Mouse (Mus musculus) limb, embryonic 14.5 days (tissue): Measurements from ENCODE around the gene Vps26b. TPM values are rescaled to one million over a fixed set of nuclear protein-coding genes. Genes with fewer than 3 reads are reported as not detected.
A peak's percentile ranks its signal among the peaks of the same experiment; 100 is the strongest.

Source experiments
- ATAC-seq: fragments of 200-750 bp; cut with Nextera tagmentation; 2 replicates; pipeline ENCODE4 v1.8.0; 2017; ENCODE audit warnings: low read depth, moderate number of reproducible peaks, moderate TSS enrichment; ENCODE audit not compliant: low FRiP score
- DNase-seq: peaks from one replicate; pipeline ENCODE4 v3.0.0-alpha.2; 2015; ENCODE audit warnings: low spot score
- H3K27ac ChIP-seq: fragments of 300-500 bp; sonication (generic); replicated peaks from 2 replicates; pipeline ENCODE4 v1.5.1; 2014; ENCODE audit warnings: low read depth, mild to moderate bottlenecking, low read length, moderate library complexity, mixed read lengths
- H3K27me3 ChIP-seq: fragments of 300-500 bp; sonication (generic); 2 replicates; pipeline ENCODE4 v1.6.1; 2014; ENCODE audit warnings: low read length, mixed read lengths; ENCODE audit not compliant: control insufficient read depth, insufficient read depth
- H3K36me3 ChIP-seq: fragments of 300-500 bp; sonication (generic); 2 replicates; pipeline ENCODE4 v1.6.1; 2014; ENCODE audit warnings: mild to moderate bottlenecking, low read length, moderate library complexity, mixed read lengths; ENCODE audit not compliant: control insufficient read depth, insufficient read depth
- H3K4me1 ChIP-seq: fragments of 300-500 bp; sonication (generic); 2 replicates; pipeline ENCODE4 v1.6.1; 2014; ENCODE audit warnings: antibody characterized with exemption, low read length, mixed read lengths; ENCODE audit not compliant: control insufficient read depth, insufficient read depth
- H3K4me2 ChIP-seq: fragments of 300-500 bp; sonication (generic); replicated peaks from 2 replicates; pipeline ENCODE4 v1.6.1; 2014; ENCODE audit warnings: low read depth, mild to moderate bottlenecking, low read length, moderate library complexity; ENCODE audit not compliant: severe bottlenecking
- H3K4me3 ChIP-seq: fragments of 300-500 bp; sonication (generic); replicated peaks from 2 replicates; pipeline ENCODE4 v1.5.1; 2014; ENCODE audit warnings: low read length
- H3K9ac ChIP-seq: fragments of 300-500 bp; sonication (generic); 2 replicates; pipeline ENCODE4 v1.6.1; 2014; ENCODE audit warnings: mild to moderate bottlenecking, low read depth, low read length, moderate library complexity; ENCODE audit not compliant: severe bottlenecking
- H3K9me3 ChIP-seq: fragments of 300-500 bp; sonication (generic); 2 replicates; pipeline ENCODE4 v1.6.1; 2016; ENCODE audit warnings: low read length; ENCODE audit not compliant: control insufficient read depth
- POLR2A ChIP-seq: fragments of 200-500 bp; IDR thresholded peaks from 2 replicates; pipeline ENCODE4 v1.8.0; 2012; ENCODE audit warnings: inconsistent platforms, mild to moderate bottlenecking, moderate library complexity, borderline replicate concordance; ENCODE audit not compliant: insufficient read depth, insufficient read length; ENCODE audit errors: extremely low read depth
- WGBS: fragments of 180-500 bp; shearing (Covaris S2); extraction: QIAGEN DNeasy Blood & Tissue Kit; methylation state at CpG from one replicate; pipeline ENCODE4 v1.1.7; 2014; 5-methylcytosine and 5-hydroxymethylcytosine counted together
- polyA plus RNA-seq, 2 experiments: library from polyadenylated mRNA; depleted of rRNA in 1 of 2; stranded (reverse) in 1 of 2; unstranded in 1 of 2; fragments of >200 nt; fragmentation: Nextera tagmentation in 1 of 2; extraction: Ambion mirVana in 1 of 2; gene quantifications; 2 replicates each; pipeline versions ENCODE4 v1.2.1 to v1.2.3; 2012 to 2014

Vps26b gene
- polyA plus RNA-seq, 2 experiments = 40.3 to 44.2 TPM

DNA sequence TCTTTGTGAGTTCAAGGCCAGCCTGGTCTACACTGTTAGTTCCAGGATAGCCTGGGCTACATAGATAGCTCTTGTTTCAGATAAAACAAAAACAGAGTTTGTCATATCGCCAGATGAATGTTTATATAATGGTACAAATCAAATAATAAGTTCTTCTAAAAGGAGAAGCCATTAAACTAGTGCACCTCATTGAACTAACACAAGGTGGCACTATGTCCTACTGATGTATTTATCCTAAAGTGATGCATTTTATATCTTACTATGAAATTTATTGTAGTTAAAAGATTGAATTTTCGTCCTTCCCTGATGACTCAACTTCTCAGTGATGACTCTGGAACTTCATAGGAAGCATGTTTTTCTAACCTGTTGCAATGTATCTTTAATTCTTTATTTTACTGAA is 19.6 kb upstream of the Vps26b start:
- Histone ChIP-seq H3K4me1 (no peaks in the 10 kb centered on the region), H3K9ac (no peak overlapping the region), H3K27me3 (no peaks in the 10 kb centered on the region), H3K4me3 (no peak overlapping the region), H3K36me3 (peaks cover 79% of the 10 kb centered on the region), H3K27ac (no peak overlapping the region), H3K4me2 (no peak overlapping the region), H3K9me3 (no peaks in the 10 kb centered on the region)
- 93% methylated on average over 2 of the region's 2 CpGs for WGBS
- ATAC-seq = no peak
- TF ChIP-seq POLR2A = no peak
- DNase-seq = no peak

DNA sequence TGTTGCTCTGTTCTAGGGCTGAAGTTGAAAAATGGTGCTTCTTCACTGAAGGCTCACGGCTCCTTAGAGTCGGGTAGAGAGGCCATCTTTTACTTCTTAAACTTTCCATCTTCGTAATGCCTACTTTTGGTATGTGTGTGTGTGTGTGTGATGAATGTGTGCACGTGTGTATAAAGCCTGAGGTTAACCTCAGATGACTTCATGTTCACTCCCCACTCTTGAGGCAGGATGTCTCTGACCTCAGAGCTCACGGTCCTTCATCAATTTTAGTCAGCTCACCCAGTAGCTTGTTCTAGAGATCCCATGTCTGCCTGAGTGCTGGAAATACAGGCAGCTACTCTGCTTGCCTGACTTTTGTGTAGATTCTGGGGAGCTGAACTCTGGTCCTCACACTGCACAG is 14.0 kb upstream of the Vps26b start:
- Histone ChIP-seq H3K9me3 (no peaks in the 10 kb centered on the region), H3K4me3 (no peak overlapping the region), H3K27ac (no peak overlapping the region), H3K4me1 (no peaks in the 10 kb centered on the region), H3K9ac (no peak overlapping the region), H3K36me3 (peaks cover 89% of the 10 kb centered on the region), H3K27me3 (no peaks in the 10 kb centered on the region), H3K4me2 (no peak overlapping the region)
- ATAC-seq (no peak), DNase-seq (no peak)
- TF ChIP-seq POLR2A = no peak
- WGBS = 89% methylated on average over 5 of the region's 5 CpGs

DNA sequence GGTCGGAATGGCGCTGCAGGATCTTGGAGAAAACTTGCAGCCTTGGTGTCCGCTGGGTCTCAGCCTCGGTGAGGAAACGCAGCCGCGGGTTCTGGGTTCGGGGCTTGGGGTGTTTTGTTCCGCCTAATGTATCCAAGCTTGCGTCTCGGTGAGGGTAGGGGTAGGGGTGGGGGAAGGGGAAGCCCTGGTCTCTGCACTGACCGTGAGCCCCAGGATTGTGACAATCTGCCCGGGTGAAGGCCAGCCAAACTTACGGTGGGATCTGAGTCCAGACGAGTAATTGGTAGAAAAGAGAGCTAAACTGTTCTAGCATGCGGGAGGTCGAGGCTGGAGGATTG is 867 bp upstream of the Vps26b start:
- WGBS = under 1% methylated on average over 17 of the region's 17 CpGs
- H3K9ac ChIP-seq = peak overlapping the region; percentile 93
- H3K4me2 ChIP-seq = peak overlapping the region; percentile 74
- peak; percentile 13; the same call in 1 of the 2 replicates for ATAC-seq
- H3K36me3 ChIP-seq = no peaks in the 10 kb centered on the region
- H3K4me1 ChIP-seq = peaks cover 25% of the 10 kb centered on the region
- H3K4me3 ChIP-seq = peak overlapping the region; percentile 93
- no peaks in the 10 kb centered on the region for H3K27me3 ChIP-seq
- no peak overlapping the region for H3K27ac ChIP-seq
- no peak for DNase-seq
- H3K9me3 ChIP-seq = no peaks in the 10 kb centered on the region
- TF ChIP-seq POLR2A = no peak

DNA sequence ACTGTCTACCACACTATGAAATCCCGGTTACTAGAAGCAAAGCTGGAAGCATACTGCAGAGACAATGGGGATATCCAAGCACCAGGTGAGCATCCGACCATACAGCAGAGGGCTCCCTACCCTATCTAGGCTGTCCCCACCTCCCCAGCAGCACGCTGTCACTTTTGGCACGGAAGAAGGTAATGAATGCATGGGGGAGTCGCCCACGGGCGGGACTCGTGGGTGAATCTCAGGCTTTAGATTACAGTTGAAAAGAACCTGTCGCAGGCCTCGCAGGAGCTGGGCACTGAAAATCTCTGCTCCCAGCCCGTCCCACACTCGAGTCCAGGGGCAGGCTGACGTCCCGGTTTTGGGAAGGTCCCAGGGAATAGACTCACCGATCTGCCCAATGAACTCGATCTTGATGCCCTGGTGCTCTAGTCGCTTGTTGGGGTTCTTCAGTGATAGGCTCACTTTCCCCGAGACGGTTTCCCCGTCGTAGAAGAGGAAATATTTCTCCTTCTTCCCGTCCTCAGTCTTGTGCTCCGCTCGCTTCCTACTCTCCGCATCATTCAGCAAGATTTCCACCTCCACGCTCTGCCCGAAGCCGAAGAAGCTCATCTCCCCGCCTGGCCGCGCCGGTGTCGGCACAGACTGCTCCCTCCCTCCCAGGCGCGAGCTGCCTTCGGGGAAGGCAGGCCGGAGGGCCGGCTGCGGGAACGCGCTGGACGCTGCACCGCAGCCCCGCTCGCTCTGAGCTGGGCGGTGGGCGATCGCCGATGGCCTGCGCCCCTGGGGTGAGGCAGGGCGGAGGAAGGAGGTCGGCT is 640 bp downstream of the Vps26b start:
- Histone ChIP-seq H3K27me3 (no peaks in the 10 kb centered on the region), H3K36me3 (no peaks in the 10 kb centered on the region), H3K27ac (peak overlapping the region; percentile 58), H3K9me3 (no peaks in the 10 kb centered on the region), H3K4me2 (peak overlapping the region; percentile 74), H3K4me1 (peaks cover 25% of the 10 kb centered on the region), H3K9ac (peak overlapping the region; percentile 93), H3K4me3 (peak overlapping the region; percentile 93)
- no peak for TF ChIP-seq POLR2A
- WGBS = 1% methylated on average over 52 of the region's 52 CpGs
- no peak; the same call in none of the 2 replicates for ATAC-seq
- peak; percentile 19 for DNase-seq

DNA sequence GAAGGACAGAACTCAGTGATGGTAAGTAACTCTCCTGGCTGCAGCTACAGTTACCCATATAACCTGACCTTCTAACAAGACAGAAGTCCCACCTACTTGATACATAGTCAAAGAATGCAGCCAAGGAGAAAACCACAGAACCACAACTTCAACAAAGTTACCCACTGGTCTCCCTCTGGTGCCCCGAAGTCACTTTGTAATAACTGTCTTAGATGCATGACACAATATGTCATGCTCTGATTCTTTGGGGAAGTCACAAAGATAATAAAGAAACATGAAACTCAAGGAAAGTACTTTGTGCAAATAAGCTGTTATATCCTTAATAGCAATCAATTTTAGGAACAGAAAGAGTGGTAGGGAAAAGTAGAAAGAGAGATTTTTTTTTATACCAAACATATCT is 3.2 kb downstream of the Vps26b start:
- Histone ChIP-seq H3K9me3 (no peaks in the 10 kb centered on the region), H3K27ac (no peak overlapping the region), H3K4me1 (peaks cover 22% of the 10 kb centered on the region), H3K36me3 (peaks cover 6% of the 10 kb centered on the region; the same call in 1 of the 2 replicates), H3K4me3 (no peak overlapping the region), H3K4me2 (0 out of 2 replicates have a peak overlapping the region, but pooled peaks have one; percentile 6), H3K27me3 (no peaks in the 10 kb centered on the region), H3K9ac (no peak overlapping the region)
- no peak for ATAC-seq
- no peak for DNase-seq
- TF ChIP-seq POLR2A = no peak
- WGBS = 72% methylated on average over 1 of the region's 1 CpGs
